Mouse (Mus musculus) cerebellum, adult 9-10 months (tissue): ENCODE results near the gene Vwc2.

Experiments
- DNase-seq: peaks from one replicate; pipeline ENCODE4 v3.0.0; 2022

Gene Vwc2

GRCm38 (mm10) chr11:11257348-11257747 is 143.3 kb downstream of the Vwc2 start:
- DNase-seq = no peak

- DNase-seq = no peak
Measured at GRCm38 (mm10) chr11:11280128-11280527, 166.1 kb downstream of the Vwc2 start.

- no peak for DNase-seq
Measured at GRCm38 (mm10) chr11:11283512-11283911, 169.5 kb downstream of the Vwc2 start.
